Mouse (Mus musculus): ENCODE results near the gene Brd1. TPM values are rescaled to one million over a fixed set of nuclear protein-coding genes. Genes with fewer than 3 reads are reported as not detected.
"Not testable (repeated sequence)": the region's sequence is repeated elsewhere in the genome, so short reads cannot be mapped to it uniquely, and the experiment has no call there.

Gene Brd1
- total RNA-seq (2021) = 10 to 100 TPM; 47.6 to 48.6 TPM
- long read RNA-seq, experiment 1, full-length matches to known transcripts = 1 of 29 reads
- long read RNA-seq, experiment 1, partial matches to known transcripts = 21 of 29 reads
- long read RNA-seq, experiment 1, other reads (novel, unspliced or antisense) = 7 of 29 reads
- long read RNA-seq, experiment 2, partial matches to known transcripts = 13 of 19 reads
- long read RNA-seq, experiment 2, other reads (novel, unspliced or antisense) = 6 of 19 reads

DNA sequence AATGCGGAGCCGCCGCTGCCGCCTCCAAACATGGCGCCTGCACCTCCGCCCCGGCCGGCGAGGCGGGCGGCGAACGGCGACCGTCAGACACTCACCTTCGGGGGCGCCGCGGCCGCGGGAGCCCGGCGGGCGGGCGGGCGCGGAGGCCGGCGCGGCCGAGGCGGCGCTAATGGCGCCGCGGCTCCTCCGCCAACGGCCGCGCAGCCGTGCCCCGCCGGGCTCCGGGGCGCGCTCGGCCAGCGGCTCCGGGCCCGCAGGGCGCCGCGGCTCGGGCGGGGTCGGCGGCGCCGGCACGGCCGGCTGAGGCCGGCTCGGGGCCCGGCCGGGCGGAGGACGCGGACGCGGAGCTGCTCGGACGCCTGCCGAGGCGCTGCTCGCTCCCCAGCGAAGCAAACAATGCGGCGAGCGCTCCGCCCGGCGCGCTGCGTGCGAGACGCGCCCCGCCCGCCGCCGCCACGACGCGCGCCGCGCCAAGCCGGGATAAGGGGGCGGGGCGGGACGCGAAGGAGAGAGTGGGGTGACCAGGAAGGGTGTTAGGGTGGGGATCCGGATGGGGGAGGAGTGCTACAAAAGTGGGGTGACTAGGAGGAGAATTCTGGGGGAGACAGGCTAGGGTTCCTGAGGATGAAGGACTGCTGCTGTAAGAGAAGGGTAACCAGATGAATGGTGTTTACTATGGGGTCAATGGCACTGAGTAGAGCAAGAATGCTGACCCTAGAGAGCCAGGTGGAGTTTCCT is at the start of gene Brd1:
Gene Brd1, minus strand, starts transcription at position 400 of the 738 bp plus-strand sequence.
- intact Hi-C loops (cut with DNase I) = no loop called here
- peak; percentile 37 to 80 for DNase-seq (ENCODE audit: low spot score in 2 of 2)

DNA sequence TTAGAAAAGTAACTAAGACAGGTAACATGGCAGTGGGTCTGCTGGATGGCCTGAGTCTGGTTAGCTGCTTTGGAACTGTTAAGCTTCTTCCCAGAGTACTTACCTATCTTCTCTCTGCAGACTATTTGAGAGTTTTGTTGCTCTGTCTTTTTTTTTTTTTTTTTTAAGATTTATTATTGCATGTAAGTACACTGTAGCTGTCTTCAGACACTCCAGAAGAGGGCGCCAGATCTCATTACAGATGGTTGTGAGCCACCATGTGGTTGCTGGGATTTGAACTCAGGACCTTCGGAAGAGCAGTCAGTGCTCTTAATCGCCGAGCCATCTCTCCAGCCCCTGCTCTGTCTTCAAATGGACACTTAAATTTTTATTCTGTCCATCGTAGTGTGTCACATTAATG is 40.6 kb upstream of the Brd1 start:
- intact Hi-C loops (cut with DNase I) = not testable (repeated sequence)

DNA sequence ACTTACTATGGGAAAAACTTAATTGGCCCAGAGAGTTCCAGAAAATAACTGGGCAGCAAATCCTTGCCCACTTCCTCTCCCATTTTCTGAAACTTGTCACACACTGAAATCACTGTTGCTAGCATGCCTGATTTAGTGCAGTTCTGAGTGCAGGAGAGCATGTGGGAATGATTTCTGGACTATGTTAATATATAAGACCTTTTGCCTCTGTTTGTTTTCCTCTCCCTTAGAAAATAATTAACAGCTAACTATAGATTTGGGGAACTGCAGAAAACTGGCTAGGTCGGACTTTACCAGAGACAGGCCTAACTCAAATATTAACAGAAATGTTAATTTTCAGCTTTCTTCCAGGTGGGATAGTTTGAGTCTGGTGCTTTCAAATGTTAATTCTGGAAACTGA is 34.5 kb upstream of the Brd1 start:
- DNase-seq (ENCODE audit: low spot score in 2 of 2) = no peak
- intact Hi-C loops (cut with DNase I) = loop anchor here (10.0 kb wide), 1 partner anchor 46 kb away; the partner anchor contains the start of genes Alg12 and Creld2

More for the DNA sequence above, 40.6 kb upstream of the Brd1 start:
- DNase-seq (ENCODE audit: low spot score in 2 of 2) = not testable (repeated sequence)

DNA sequence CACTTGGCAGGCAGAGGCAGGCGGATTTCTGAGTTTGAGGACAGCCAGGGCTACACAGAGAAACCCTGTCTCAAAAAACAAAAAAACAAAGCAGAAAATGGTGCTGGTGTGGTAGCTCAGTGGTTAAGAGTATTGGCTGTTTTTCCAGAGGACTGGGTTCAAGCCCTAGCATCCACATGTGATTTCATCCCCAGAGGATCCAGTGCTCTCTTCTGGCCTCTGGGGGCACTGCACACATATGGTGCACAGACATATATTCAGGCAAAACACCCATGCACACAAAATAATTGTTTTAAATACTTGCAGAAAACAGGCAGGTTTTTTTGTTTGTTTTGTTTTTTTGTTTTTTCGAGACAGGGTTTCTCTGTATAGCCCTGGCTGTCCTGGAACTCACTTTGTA is 32.1 kb upstream of the Brd1 start:
- intact Hi-C loops (cut with DNase I) = loop anchor here (10.0 kb wide), 1 partner anchor 49 kb away; the partner anchor contains the start of genes Alg12 and Creld2
- DNase-seq (ENCODE audit: low spot score in 2 of 2) = not testable (repeated sequence)

DNA sequence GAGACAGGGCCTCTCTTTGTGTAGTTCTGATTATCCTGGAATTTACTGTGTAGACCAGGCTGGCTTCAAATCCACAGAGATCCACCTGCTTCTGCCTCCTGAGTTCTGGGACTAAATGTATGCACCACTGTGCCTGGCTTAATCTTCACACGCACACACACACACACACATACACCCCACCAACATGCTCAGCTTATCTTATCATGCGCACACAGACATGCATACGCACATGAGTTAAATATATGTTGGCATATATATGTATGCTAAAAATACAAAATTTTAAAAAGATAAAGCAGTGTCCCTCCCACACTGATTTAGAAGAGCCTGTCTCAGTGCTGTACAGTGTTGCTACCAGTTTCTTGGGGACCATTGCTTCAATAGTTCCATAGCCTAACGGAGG is 27.5 kb upstream of the Brd1 start:
- intact Hi-C loops (cut with DNase I) = loop anchor here (10.0 kb wide), 1 partner anchor 53 kb away; the partner anchor contains the start of genes Alg12 and Creld2
- peak in 1 of 2 experiments; percentile 45 for DNase-seq (ENCODE audit: low spot score in 2 of 2)

DNA sequence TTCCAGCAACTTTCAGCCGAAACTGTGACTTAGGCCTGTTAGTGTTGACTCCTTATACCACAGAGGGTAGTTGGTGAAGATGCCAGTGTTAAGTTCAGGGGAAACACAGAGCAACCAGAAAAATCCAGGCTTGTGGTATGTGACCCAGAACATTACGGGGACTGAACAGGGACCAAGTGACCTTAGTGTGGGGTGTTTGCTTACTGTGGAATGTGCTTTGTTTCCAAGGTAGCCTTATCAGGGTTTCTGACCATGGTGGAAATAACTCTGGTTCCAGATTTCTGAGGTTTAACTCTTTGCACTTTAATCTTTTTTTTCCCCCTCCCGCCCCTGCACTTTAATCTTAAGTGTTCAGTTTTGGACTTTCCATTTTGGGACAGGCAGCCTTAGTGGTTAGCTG is 24.0 kb upstream of the Brd1 start:
- no peak for DNase-seq (ENCODE audit: low spot score in 2 of 2)
- intact Hi-C loops (cut with DNase I) = no loop called here

DNA sequence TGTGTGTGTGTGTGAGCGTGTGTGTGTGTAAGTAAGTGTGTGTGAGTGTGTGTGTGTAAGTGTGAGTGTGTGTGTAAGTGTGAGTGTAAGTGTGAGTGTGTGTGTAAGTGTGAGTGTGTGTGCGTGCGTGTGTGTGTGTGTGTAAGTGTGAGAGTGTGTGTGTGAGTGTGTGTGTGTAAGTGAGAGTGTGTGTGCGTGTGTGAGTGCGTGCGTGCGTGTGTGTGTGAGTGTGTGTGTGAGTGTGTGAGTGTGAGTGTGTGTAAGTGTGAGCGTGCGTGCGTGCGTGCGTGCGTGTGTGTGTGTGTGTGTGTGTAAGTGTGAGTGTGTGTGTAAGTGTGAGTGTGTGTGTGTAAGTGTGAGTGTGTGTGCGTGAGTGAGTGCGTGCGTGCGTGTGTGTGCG is 21.7 kb upstream of the Brd1 start:
- intact Hi-C loops (cut with DNase I) = no loop called here
- DNase-seq (ENCODE audit: low spot score in 2 of 2) = no peak

DNA sequence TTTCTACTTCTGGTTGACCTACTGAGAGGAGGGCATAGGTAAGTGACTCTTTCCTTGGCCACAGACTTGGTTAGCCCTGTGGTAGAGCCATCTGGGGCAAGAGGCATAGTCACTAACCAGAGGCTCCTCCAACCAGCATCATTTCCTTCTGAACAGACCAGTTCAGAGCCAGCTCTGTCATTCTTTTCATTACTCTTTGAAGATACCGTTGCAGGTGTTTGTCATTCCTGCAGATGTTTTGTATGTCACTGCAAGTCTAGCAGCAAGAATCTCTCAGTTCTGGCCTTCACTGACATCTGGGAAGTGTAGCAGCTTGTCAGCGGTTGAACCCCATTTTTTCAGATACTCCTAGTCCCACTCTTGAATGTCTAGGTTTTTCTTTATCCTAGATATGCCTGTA is 20.9 kb upstream of the Brd1 start:
- DNase-seq (ENCODE audit: low spot score in 2 of 2) = no peak
- intact Hi-C loops (cut with DNase I) = no loop called here

DNA sequence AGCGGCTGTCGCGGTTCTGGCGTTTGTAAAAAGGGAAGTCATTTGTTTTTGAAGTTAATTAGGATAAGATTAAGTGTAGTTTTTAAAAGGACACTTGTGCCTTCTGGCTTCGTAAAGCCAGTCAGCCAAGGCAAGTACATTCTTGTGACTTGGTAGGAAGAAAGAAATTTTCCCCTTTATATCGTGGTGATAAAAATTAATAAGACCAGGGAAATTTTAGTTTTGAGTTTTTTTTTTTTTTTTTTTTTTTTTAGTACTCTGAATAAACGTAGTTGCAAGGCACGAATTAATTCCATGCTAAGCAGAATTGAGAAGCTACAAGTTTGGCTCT is 18.3 kb upstream of the Brd1 start:
- no peak for DNase-seq (ENCODE audit: low spot score in 2 of 2)
- intact Hi-C loops (cut with DNase I) = no loop called here

DNA sequence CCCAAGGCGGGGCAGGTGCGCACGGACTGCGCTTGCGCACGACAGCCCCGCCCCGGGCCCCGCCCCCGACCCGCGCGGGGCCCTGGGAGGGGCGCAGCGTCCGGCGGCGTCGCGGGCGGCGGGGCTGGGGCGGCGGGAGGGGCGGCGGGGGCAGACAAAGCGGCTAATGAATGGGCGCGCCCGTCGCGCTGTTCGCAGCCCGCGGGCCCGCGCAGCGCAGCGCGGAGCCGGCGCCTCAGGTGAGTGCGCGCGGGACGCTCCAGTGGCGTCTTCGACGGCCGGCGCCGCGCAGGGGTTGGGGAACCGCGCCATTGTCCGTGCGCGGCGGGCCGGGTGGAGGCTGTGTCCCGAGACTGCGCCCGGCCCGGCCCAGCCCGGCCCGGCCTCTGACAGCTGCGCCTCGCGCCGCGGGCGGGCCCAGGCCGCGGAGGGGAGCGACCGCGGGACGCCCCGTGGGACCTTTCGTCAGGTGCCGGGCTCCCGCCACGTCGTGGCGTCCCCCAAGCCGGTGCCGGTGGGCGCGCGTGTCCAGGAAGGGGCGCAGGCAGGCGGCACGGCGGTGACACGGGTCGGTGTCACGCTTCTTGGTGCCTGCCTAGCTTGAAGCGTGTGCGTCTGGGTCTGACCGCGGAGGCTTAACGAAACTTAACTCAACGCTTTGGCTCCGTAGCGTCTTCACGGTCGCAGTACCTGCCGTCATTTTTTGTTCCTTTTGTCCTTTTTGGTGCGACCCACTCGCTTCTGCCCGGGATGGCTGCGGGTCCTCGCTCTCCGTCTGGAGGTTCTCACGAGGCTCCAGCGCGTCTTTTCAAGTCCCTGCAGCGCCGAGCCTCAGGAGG is 17.8 kb upstream of the Brd1 start, which contains the start of gene Zbed4:
Gene Zbed4, plus strand, starts transcription at position 97 of the 839 bp plus-strand sequence.
- peak; percentile 26 to 37 for DNase-seq (ENCODE audit: low spot score in 2 of 2)
- intact Hi-C loops (cut with DNase I) = no loop called here

DNA sequence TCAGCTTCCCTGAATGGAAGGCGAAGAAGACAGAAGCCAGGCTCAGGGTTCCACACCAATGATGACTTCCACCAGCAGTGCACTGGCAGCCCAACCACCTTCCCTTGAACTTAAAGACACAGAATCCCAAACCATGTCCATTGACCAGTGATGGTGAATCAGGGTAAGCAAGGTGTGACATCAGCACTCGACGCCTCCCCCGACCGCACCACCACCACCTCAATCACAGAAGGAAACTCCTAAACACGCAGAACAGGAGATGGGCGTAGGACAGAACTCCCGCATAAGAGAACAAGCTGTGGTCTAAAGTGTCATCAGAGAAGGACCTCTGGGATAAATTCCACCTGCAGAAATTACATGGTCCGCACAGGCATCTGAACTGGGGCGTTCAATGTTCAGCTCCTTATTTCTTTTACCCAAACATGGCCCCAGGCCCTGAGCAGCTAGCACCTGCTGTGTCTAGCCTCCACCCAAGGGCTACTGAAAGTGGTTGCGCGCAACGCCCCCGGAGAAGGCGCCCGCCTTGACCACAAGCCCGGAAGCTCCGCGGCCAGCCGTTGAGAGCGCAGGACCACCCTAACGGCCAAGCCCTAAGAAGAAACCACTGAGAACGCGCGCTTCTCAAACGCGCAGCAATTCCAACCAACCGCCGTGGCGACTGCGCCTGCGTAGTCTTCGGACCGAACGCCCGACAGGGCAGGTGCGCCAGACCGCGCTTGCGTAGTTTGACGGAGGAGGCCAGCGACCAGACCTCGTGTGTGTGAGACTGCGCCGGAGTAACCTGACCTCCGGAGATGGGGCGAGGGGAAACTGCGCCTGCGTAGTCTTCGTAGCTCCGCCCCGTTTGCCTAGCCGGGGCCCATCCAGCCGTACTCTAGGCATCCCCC is 16.9 kb upstream of the Brd1 start:
- intact Hi-C loops (cut with DNase I) = no loop called here

DNA sequence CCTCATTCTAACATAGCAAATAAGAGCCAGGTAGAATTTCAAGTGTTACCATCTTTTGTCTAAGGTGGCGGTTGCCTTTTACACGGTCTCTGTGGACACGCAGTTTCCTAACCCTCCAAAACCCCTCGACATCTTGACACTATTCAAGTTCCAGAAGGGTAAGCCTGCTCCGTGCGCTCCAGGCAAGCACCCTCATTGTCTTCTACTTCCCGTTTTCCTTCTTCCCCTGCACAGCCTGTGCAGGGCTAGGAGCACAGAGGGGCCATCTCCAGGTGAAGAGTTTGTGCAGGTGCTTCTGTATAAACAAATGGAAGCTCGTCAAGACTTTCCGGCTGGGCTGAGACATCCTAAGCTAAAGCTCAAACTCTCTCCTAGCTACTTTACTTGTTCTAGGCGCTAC is 16.0 kb upstream of the Brd1 start:
- DNase-seq (ENCODE audit: low spot score in 2 of 2) = no peak
- intact Hi-C loops (cut with DNase I) = no loop called here

More for the DNA sequence above, 16.9 kb upstream of the Brd1 start:
- peak; percentile 99 for DNase-seq (ENCODE audit: low spot score in 2 of 2)

DNA sequence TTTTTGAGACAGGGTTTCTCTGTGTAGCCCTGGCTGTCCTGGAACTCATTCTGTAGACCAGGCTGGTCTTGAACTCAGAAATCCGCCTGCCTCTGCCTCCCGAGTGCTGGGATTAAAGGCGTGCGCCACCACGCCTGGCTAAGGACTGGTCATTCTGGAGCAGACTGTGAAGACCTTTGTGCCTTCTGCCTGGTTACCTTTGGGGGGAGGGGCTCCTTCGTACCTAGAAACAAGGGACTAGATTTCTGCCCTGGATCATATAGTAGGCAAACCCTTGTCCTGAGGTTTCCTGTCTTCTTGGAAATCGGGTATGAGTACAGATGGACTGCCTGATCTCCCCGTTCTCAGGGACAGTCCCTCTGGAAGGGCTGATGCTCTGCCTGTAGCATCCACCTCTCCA is 15.6 kb upstream of the Brd1 start:
- intact Hi-C loops (cut with DNase I); DNase-seq (ENCODE audit: low spot score in 2 of 2): not testable (repeated sequence)

DNA sequence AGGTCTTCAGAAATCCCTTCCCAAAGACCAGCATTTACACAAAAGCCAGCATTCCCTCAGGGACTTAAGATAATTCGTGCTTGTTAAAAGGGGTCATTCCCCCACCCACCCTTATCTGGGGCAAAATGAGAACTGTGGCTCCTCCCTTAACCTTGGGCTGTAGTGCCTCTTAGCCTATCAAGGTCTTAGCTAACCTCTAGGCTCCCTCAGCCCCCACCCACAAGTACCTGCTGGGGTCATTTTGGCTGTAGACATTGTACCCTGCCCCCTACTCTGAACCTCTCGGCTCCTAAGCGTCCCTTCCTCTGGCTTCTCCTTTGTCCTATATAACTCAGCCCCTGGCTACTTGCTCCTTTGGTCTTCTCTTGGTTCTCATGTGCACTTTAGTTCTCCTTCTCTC is 11.9 kb upstream of the Brd1 start:
- intact Hi-C loops (cut with DNase I) = no loop called here
- no peak for DNase-seq (ENCODE audit: low spot score in 2 of 2)

DNA sequence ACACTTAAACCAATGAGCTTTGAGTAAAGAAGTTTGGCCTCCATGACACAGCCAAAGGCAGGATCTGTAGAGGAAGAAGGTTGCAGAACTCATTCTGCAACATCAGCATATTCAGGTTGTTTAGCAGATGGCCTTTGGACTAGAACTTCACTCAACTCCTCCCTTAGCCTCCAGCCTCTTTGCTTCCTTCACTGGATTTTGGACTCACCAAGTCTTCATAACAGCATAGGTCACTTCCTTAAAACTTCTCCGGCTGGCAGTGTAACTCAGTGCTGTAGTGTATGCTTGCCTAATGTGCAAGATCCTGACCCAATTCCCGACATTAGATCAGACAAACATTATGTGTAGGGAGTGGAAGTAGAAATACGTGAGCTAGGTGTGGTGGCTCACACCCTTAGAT is 11.3 kb upstream of the Brd1 start:
- no peak for DNase-seq (ENCODE audit: low spot score in 2 of 2)
- intact Hi-C loops (cut with DNase I) = no loop called here

DNA sequence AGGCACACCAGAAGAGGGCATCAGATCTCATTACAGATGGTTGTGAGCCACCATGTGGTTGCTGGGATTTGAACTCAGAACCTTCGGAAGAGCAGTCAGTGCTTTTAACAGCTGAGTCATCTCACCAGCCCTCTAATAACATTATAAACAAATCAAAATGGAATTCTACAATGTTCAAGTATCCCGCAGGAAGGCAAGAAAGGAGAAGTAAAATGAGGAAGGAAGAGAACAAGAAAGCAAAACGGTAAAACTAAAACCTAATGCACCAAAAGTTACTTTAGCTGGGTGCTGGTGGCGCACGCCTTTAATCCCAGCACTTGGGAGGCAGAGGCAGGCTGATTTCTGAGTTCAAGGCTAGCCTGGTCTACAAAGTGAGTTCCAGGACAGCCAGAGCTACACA is 9.3 kb upstream of the Brd1 start:
- DNase-seq (ENCODE audit: low spot score in 2 of 2); intact Hi-C loops (cut with DNase I): not testable (repeated sequence)

DNA sequence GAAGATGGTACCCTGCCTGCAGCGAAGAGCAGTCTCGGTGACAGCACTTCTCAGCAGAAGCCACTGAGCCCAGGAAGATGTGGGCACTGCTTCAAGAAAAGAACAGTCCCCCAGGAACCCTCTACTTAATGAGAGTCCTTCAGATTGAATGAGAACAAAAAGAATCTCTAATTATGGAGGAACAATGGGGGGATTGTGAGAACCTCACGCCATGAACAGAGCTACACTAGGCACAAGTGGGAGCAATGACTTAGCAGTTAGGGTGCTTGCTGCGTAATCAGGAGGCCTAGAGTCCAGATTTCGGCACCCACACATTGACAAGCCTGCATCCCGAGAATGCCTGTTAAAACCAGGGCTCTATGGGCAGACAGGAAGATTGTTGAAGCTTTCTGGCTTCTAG is 7.3 kb upstream of the Brd1 start:
- intact Hi-C loops (cut with DNase I) = no loop called here
- no peak for DNase-seq (ENCODE audit: low spot score in 2 of 2)

DNA sequence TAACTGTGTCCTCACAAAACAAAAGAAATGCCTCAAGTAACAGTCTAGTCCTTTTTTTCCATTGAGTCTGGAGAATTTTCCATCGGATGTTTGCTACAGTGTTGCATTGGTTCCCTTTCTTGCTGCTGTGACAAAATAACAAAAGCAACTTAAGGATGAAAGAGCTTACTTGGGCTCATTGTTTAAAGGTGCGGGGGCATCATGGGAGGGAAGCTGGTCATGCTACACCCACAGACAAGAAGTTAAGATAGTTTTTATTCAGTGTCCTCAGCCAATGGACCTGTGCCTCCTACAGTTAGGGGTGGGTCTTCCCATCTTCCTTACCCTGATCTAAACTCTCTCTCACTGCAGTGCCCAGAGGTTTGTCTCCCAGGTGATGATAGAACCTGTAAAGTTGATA is 4.4 kb upstream of the Brd1 start:
- no peak for DNase-seq (ENCODE audit: low spot score in 2 of 2)
- intact Hi-C loops (cut with DNase I) = no loop called here

DNA sequence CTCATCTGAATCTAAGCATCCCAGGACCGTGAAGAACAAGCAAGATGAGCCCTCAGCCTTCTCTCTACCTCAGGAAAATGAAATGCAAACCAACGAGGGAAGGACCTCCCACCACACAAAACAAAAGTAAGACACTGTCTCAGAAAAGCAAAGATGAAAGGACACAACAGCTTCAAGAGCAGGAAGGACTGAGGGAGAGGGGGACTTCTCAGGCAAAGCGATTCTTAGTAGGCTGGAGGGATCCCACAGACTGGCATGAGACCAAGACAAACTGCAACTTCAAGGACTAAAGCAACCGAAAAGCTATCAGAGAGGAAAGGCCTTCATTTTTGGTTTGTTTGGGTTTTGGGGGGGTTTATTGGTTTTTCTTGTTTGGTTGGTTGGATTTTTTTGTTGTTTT is 2.1 kb upstream of the Brd1 start:
- no peak for DNase-seq (ENCODE audit: low spot score in 2 of 2)
- intact Hi-C loops (cut with DNase I) = no loop called here
